Mouse (Mus musculus) hindbrain, embryonic 10.5 days (tissue): Measurements from ENCODE around the gene Mga. TPM values are rescaled to one million over a fixed set of nuclear protein-coding genes. Genes with fewer than 3 reads are reported as not detected.

ENCODE experiments used
- DNase-seq: peaks from one replicate; pipeline ENCODE4 v3.0.0-alpha.2; 2017; ENCODE audit warnings: low spot score
- H3K27ac ChIP-seq: fragments of 300-500 bp; sonication (generic); 2 replicates; pipeline ENCODE4 v1.5.1; 2016; ENCODE audit warnings: mild to moderate bottlenecking, moderate library complexity
- H3K27me3 ChIP-seq: fragments of 300-500 bp; sonication (generic); 2 replicates; pipeline ENCODE4 v1.6.1; 2016; ENCODE audit warnings: mild to moderate bottlenecking; ENCODE audit not compliant: poor library complexity, insufficient read depth, severe bottlenecking
- H3K36me3 ChIP-seq: fragments of 300-500 bp; sonication (generic); 2 replicates; pipeline ENCODE4 v1.6.1; 2016; ENCODE audit warnings: mild to moderate bottlenecking, moderate library complexity
- H3K4me1 ChIP-seq: fragments of 300-500 bp; sonication (generic); replicated peaks from 2 replicates; pipeline ENCODE4 v1.6.1; 2016; ENCODE audit warnings: mild to moderate bottlenecking
- H3K4me3 ChIP-seq: fragments of 300-500 bp; sonication (generic); 2 replicates; pipeline ENCODE4 v1.5.1; 2016; ENCODE audit warnings: mild to moderate bottlenecking, moderate library complexity
- H3K9me3 ChIP-seq: fragments of 300-500 bp; sonication (generic); 2 replicates; pipeline ENCODE4 v1.6.1; 2016; ENCODE audit warnings: mild to moderate bottlenecking, moderate library complexity
- WGBS: fragments of 180-500 bp; shearing (Covaris S2); methylation state at CpG from one replicate; pipeline ENCODE4 v1.1.7; 2016; 5-methylcytosine and 5-hydroxymethylcytosine counted together
- polyA plus RNA-seq: library from polyadenylated mRNA; unstranded; fragments of >200 nt; fragmentation: Nextera tagmentation; extraction: Ambion mirVana; gene quantifications from 2 replicates; pipeline ENCODE4 v1.2.1, GENCODE M21; 2016

The Mga gene
- 26.1 and 28.0 TPM in 2 replicates for polyA plus RNA-seq

DNA sequence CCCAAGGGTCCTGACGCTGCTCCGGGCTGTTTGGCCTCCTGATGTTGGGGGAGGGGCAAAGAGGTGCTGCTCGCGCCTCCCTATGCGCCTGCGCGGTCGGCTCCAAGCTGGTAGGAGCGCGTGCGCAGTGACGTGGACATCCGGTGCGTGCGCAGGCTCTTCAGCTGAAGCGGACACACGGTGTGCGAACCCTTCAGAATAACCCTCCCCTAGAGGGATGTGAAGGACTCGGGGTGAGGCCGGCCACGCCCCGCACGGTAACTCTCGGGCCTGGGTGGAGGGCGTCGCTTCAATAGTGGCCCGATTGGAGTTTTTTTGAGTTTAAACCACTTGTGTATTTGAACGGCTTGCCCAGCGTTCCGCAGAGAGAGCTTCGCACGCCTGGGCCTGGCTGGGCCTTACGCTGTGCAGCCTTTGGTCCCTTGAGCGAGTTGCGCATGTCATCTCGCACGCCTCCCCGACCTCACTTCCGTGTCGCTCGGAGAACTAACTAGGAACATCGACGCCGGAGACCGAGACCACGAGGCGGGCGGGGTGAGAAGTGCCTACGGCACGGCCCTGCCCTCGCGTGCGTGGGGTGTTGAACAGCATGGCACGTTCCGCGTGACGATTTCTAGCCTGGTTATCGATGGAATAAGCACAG lies at the start of gene Mga:
TSS of gene Mga (plus strand) at position 139 of the 643 bp plus-strand sequence.
- peak; percentile 97 for DNase-seq
- under 1% methylated on average over 58 of the region's 58 CpGs for WGBS
- Histone ChIP-seq H3K27ac (peak within 1 kb of the TSS; percentile 91), H3K4me1 (peaks cover 20% of the 10 kb centered on the region), H3K4me3 (peak within 1 kb of the TSS; percentile 67), H3K27me3 (no peaks in the 10 kb centered on the region), H3K9me3 (no peaks in the 10 kb centered on the region), H3K36me3 (peaks cover 9% of the 10 kb centered on the region)

- 87% methylated on average over 4 of the region's 4 CpGs for WGBS
- Histone ChIP-seq H3K36me3 (no peaks in the 10 kb centered on the region), H3K4me1 (no peaks in the 10 kb centered on the region), H3K4me3 (no peak overlapping the region), H3K27ac (no peak overlapping the region), H3K27me3 (no peaks in the 10 kb centered on the region), H3K9me3 (no peaks in the 10 kb centered on the region)
- no peak for DNase-seq
Observed at GRCm38 (mm10) chr2:119853811-119854210, 43.2 kb upstream of the Mga start.

GRCm38 (mm10) chr2:119855310-119855850 lies 41.6 kb upstream of the Mga start:
- Histone ChIP-seq H3K4me1 (no peaks in the 10 kb centered on the region), H3K9me3 (no peaks in the 10 kb centered on the region), H3K36me3 (no peaks in the 10 kb centered on the region), H3K27me3 (no peaks in the 10 kb centered on the region), H3K4me3 (no peak overlapping the region), H3K27ac (no peak overlapping the region)
- DNase-seq, result no peak
- WGBS, result 64% methylated on average over 6 of the region's 6 CpGs

- no peak for DNase-seq
- Histone ChIP-seq H3K4me3 (no peak overlapping the region), H3K9me3 (no peaks in the 10 kb centered on the region), H3K27ac (no peak overlapping the region), H3K36me3 (no peaks in the 10 kb centered on the region), H3K27me3 (no peaks in the 10 kb centered on the region), H3K4me1 (no peaks in the 10 kb centered on the region)
- 85% methylated on average over 2 of the region's 2 CpGs for WGBS
Observed at GRCm38 (mm10) chr2:119857341-119857740, 39.7 kb upstream of the Mga start.

DNA sequence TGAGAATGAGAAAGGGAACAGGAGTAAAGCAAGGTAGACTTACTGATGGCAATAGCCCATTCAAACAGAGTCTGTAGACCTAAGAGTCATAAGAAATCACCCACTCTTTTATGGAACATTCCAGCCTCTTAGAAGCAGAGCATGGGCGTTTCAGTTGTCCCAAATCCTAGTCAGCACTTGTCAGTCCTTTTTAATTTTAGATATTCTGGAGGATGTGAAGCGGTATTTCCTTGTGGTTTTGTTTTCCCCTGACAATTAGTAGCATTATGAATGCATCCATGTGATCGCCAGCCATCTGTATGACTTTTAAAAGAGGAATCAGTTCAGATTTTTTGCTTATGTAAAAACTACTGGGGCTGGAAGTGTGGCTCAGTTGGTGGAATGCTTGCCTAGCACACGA lies 32.5 kb upstream of the Mga start:
- Histone ChIP-seq H3K27me3 (no peaks in the 10 kb centered on the region), H3K9me3 (no peaks in the 10 kb centered on the region), H3K4me1 (no peaks in the 10 kb centered on the region), H3K36me3 (no peaks in the 10 kb centered on the region), H3K27ac (no peak overlapping the region), H3K4me3 (no peak overlapping the region)
- DNase-seq, result no peak
- WGBS, result 71% methylated on average over 4 of the region's 4 CpGs

GRCm38 (mm10) chr2:119872371-119873104 lies 24.5 kb upstream of the Mga start:
- Histone ChIP-seq H3K36me3 (no peaks in the 10 kb centered on the region), H3K27ac (peak overlapping the region; percentile 90), H3K4me3 (peak overlapping the region; percentile 65), H3K27me3 (peaks cover 26% of the 10 kb centered on the region), H3K4me1 (peaks cover 14% of the 10 kb centered on the region), H3K9me3 (no peaks in the 10 kb centered on the region)
- DNase-seq, result peak; percentile 76
- WGBS, result under 1% methylated on average over 73 of the region's 73 CpGs

- Histone ChIP-seq H3K27ac (peak overlapping the region; percentile 90), H3K4me3 (peak overlapping the region; percentile 65), H3K36me3 (no peaks in the 10 kb centered on the region), H3K4me1 (peaks cover 14% of the 10 kb centered on the region), H3K9me3 (no peaks in the 10 kb centered on the region), H3K27me3 (peaks cover 26% of the 10 kb centered on the region)
- 2% methylated on average over 39 of the region's 39 CpGs for WGBS
- peak; percentile 88 for DNase-seq
Observed at GRCm38 (mm10) chr2:119873105-119873464, 23.9 kb upstream of the Mga start.

DNA sequence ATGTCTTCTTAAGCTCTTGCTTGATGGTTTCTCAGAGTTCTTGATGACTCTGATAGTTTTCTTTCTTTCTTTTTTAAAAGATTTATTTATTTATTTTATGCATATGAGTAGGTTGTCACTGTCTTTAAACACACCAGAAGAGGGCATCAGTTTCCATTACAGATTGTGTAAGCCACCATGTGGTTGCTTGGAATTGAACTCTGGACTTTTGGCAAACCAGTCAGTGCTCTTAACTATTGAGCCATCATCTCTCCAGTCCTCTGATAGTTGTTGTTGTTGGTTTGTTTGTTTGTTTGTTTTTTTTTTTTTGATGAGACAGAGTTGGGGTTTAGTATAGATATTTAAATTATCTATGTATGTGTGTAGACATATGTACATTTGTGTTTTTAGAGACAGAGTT lies 21.0 kb upstream of the Mga start:
- DNase-seq, result no peak
- Histone ChIP-seq H3K4me3 (no peak overlapping the region), H3K27ac (no peak overlapping the region), H3K36me3 (no peaks in the 10 kb centered on the region), H3K9me3 (no peaks in the 10 kb centered on the region), H3K4me1 (peaks cover 14% of the 10 kb centered on the region), H3K27me3 (peaks cover 22% of the 10 kb centered on the region)

DNA sequence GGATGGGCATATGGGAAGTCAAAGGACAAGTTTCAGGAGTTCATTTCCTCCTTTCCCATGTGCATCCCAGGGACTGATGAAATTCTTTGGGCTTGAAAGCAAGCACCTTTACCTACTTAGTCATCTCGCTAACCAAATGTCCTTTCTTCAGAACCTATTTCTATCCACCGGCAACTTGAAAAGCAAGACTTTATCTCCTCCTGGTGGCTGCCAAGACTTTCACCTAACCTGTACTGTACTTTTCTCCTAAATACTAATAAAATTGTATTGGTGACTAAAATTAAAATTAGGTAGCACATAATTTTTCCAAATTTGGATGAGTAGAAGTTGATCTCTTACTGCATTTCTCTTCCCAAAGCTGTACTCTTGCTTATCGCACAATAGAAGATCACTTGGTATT lies 9.8 kb upstream of the Mga start:
- H3K36me3 ChIP-seq, result no peaks in the 10 kb centered on the region
- 86% methylated on average over 3 of the region's 3 CpGs for WGBS

DNA sequence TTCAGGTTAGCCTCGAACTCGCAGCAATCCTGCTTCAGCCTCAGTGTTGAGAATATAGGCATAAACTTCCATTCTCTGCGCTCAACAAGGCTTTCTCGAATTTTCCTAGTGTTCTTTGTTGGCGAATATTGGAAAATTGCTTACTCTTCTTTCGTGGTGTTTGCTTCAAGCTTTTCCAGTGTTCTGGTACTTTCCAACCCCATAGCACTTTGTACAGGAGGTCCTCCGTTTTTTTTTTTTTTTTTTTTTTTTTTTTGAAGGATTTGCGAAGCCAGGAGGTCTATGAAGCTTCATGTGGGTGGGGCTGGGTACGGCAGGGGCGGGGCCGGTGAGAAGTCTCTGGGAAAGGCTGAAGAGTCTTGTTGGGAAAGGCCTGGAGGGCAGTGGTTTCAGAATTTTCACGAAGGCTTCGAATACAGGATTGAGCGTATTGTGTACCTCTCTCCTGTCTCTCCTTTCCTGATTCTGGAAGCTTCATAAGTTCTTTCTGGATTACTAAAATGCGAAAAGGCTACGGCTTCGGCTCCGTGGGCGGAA lies 407 bp upstream of the Mga start:
- Histone ChIP-seq H3K4me3 (peak overlapping the region; percentile 67), H3K27ac (peak overlapping the region; percentile 91), H3K4me1 (peaks cover 20% of the 10 kb centered on the region), H3K9me3 (no peaks in the 10 kb centered on the region), H3K27me3 (no peaks in the 10 kb centered on the region), H3K36me3 (peaks cover 7% of the 10 kb centered on the region)
- WGBS, result 13% methylated on average over 19 of the region's 19 CpGs
- no peak for DNase-seq

More for the DNA sequence above, 9.8 kb upstream of the Mga start:
- Histone ChIP-seq H3K4me3 (no peak overlapping the region), H3K9me3 (no peaks in the 10 kb centered on the region), H3K27ac (no peak overlapping the region), H3K4me1 (no peaks in the 10 kb centered on the region), H3K27me3 (no peaks in the 10 kb centered on the region)
- DNase-seq, result no peak

DNA sequence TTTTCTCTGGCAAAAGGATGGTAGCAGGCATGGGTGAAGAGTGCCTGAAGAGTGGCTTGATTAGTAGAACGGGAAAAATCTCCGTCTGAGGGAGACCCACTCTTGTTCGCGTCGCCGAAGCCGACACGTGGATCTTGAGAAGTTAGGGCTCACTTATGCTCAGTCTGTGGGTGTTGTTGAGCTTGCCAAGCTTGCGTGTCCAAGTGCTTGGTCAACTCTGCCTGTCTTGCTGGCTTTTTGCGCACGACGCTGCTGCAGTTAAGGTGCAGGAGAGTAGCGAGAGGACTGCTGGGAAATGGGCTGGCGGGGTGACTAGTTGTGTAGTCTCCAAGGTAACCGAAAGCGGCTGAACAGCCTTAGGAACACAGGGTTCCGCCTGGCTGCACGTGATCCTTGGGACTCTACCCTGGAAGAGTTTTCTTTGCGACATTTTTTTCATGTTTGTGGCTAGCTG lies 1.1 kb downstream of the Mga start:
- H3K27ac ChIP-seq, result peak overlapping the region; percentile 91

DNA sequence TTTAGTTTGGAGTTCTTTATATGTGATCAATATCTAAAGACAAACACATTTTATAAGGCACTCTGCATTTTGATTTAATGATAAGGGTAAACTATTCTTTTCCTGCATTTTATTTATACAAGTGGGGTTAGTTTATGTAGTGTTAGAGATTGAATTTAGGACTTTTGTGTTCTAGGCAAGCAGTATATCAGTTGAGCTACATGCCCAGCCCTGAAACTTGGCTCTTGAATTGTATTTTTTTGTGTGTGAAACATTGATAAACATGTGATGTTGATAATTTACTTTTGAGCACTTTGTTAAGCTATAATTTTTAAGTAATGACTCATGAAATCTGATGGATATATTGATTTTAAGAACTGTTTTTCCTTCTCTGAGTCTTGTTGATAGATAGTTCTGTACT lies 19.0 kb downstream of the Mga start:
- DNase-seq, result no peak
- peaks cover 41% of the 10 kb centered on the region for H3K36me3 ChIP-seq
- H3K4me3 ChIP-seq, result no peak overlapping the region
- no peaks in the 10 kb centered on the region for H3K9me3 ChIP-seq
- H3K27me3 ChIP-seq, result no peaks in the 10 kb centered on the region
- no peaks in the 10 kb centered on the region for H3K4me1 ChIP-seq
- H3K27ac ChIP-seq, result no peak overlapping the region

More for the DNA sequence above, 1.1 kb downstream of the Mga start:
- peaks cover 19% of the 10 kb centered on the region for H3K36me3 ChIP-seq
- no peaks in the 10 kb centered on the region for H3K9me3 ChIP-seq
- H3K4me3 ChIP-seq, result peak overlapping the region; percentile 67
- H3K4me1 ChIP-seq, result peaks cover 20% of the 10 kb centered on the region
- WGBS, result 8% methylated on average over 19 of the region's 19 CpGs
- DNase-seq, result peak; percentile 64
- no peaks in the 10 kb centered on the region for H3K27me3 ChIP-seq
